Mouse (Mus musculus) lung, embryonic 14.5 days (tissue): ENCODE results near the gene Prps1l1. TPM values are rescaled to one million over a fixed set of nuclear protein-coding genes. Genes with fewer than 3 reads are reported as not detected.

ENCODE experiments used
- ATAC-seq: fragments of 200-750 bp; cut with Nextera tagmentation; 2 replicates; pipeline ENCODE4 v1.8.0; 2017; ENCODE audit warnings: mild to moderate bottlenecking, moderate TSS enrichment, moderate library complexity; ENCODE audit not compliant: insufficient read depth
- DNase-seq: peaks from one replicate; pipeline ENCODE4 v3.0.0-alpha.2; 2015
- H3K27ac ChIP-seq: fragments of 300-500 bp; sonication (generic); 2 replicates; pipeline ENCODE4 v1.5.1; 2014; ENCODE audit warnings: low read depth, mild to moderate bottlenecking, moderate library complexity
- H3K27me3 ChIP-seq: fragments of 300-500 bp; sonication (generic); 2 replicates; pipeline ENCODE4 v1.6.1; 2014; ENCODE audit warnings: low read length, control low read depth; ENCODE audit not compliant: insufficient read depth
- H3K36me3 ChIP-seq: fragments of 300-500 bp; sonication (generic); 2 replicates; pipeline ENCODE4 v1.6.1; 2014; ENCODE audit warnings: control low read depth; ENCODE audit not compliant: insufficient read depth
- H3K4me1 ChIP-seq: fragments of 300-500 bp; sonication (generic); 2 replicates; pipeline ENCODE4 v1.6.1; 2014; ENCODE audit warnings: antibody characterized with exemption, control low read depth; ENCODE audit not compliant: insufficient read depth
- H3K4me2 ChIP-seq: fragments of 300-500 bp; sonication (generic); 2 replicates; pipeline ENCODE4 v1.6.1; 2014; ENCODE audit warnings: mild to moderate bottlenecking
- H3K4me3 ChIP-seq: fragments of 300-500 bp; sonication (generic); 2 replicates; pipeline ENCODE4 v1.5.1; 2014; ENCODE audit warnings: low read depth, low read length
- H3K9ac ChIP-seq: fragments of 300-500 bp; sonication (generic); 2 replicates; pipeline ENCODE4 v1.6.1; 2014
- H3K9me3 ChIP-seq: fragments of 300-500 bp; sonication (generic); 2 replicates; pipeline ENCODE4 v1.6.1; 2016; ENCODE audit warnings: low read depth, low read length, control low read depth
- CTCF ChIP-seq: IDR thresholded peaks from 2 replicates; pipeline ENCODE4 v1.5.1; 2016; ENCODE audit warnings: antibody characterized with exemption, low read depth
- WGBS: fragments of 180-500 bp; shearing (Covaris S2); extraction: QIAGEN DNeasy Blood & Tissue Kit; methylation state at CpG from one replicate; pipeline ENCODE4 v1.1.7; 2014; 5-methylcytosine and 5-hydroxymethylcytosine counted together
- polyA plus RNA-seq: library from polyadenylated mRNA; unstranded; fragments of >200 nt; fragmentation: Nextera tagmentation; extraction: Ambion mirVana; gene quantifications from 2 replicates; pipeline ENCODE4 v1.2.1, GENCODE M21; 2014

Prps1l1 gene
- polyA plus RNA-seq, 1 experiment from 2014 or later: not detected

GRCm38 (mm10) chr12:35025916-35026432, 41.4 kb downstream of the Prps1l1 start:
- H3K4me1 ChIP-seq: no peaks in the 10 kb centered on the region
- H3K27ac ChIP-seq: no peak overlapping the region
- H3K9ac ChIP-seq: no peak overlapping the region
- no peak for ATAC-seq
- TF ChIP-seq CTCF: no peak
- no peaks in the 10 kb centered on the region for H3K27me3 ChIP-seq
- H3K36me3 ChIP-seq: no peaks in the 10 kb centered on the region
- H3K4me3 ChIP-seq: no peak overlapping the region
- DNase-seq: no peak
- no peaks in the 10 kb centered on the region for H3K9me3 ChIP-seq
- no peak overlapping the region for H3K4me2 ChIP-seq
- WGBS: 63% methylated on average over 4 of the region's 4 CpGs

- Histone ChIP-seq H3K4me2 (no peak overlapping the region), H3K9ac (no peak overlapping the region), H3K4me1 (no peaks in the 10 kb centered on the region), H3K27ac (no peak overlapping the region), H3K36me3 (no peaks in the 10 kb centered on the region), H3K4me3 (no peak overlapping the region), H3K27me3 (no peaks in the 10 kb centered on the region), H3K9me3 (no peaks in the 10 kb centered on the region)
- DNase-seq: no peak
- WGBS: 79% methylated on average over 1 of the region's 1 CpGs
- no peak for ATAC-seq
- no peak for TF ChIP-seq CTCF
Measured at GRCm38 (mm10) chr12:35027533-35027932, 43.0 kb downstream of the Prps1l1 start.

Other genes starting within 250 kb of the Prps1l1 start
- 7.5 and 7.6 TPM in 2 replicates for gene Hdac9, start 67.7 kb upstream of the Prps1l1 start, polyA plus RNA-seq
- 23.4 and 27.6 TPM in 2 replicates for gene Snx13, start 62.4 kb downstream of the Prps1l1 start, polyA plus RNA-seq